Mouse (Mus musculus) adrenal gland, adult 2 months (tissue): ENCODE measurements around the gene Nfib. TPM values are rescaled to one million over a fixed set of nuclear protein-coding genes. Genes with fewer than 3 reads are reported as not detected.

Experiments
- DNase-seq: peaks from one replicate; pipeline ENCODE4 v3.0.0; 2021
- polyA plus RNA-seq: library from polyadenylated mRNA; depleted of rRNA; stranded (reverse); fragments of >200 nt; gene quantifications from 2 replicates; pipeline ENCODE4 v1.2.3, GENCODE M21; 2012
- total RNA-seq, 2 experiments: library from RNA; stranded (reverse); gene quantifications; 2 replicates each; pipeline ENCODE4 v1.2.3; 2021

Gene Nfib
- total and polyA plus RNA-seq, 3 experiments = 19.6 to 86.3 (median 84.1) TPM

DNA sequence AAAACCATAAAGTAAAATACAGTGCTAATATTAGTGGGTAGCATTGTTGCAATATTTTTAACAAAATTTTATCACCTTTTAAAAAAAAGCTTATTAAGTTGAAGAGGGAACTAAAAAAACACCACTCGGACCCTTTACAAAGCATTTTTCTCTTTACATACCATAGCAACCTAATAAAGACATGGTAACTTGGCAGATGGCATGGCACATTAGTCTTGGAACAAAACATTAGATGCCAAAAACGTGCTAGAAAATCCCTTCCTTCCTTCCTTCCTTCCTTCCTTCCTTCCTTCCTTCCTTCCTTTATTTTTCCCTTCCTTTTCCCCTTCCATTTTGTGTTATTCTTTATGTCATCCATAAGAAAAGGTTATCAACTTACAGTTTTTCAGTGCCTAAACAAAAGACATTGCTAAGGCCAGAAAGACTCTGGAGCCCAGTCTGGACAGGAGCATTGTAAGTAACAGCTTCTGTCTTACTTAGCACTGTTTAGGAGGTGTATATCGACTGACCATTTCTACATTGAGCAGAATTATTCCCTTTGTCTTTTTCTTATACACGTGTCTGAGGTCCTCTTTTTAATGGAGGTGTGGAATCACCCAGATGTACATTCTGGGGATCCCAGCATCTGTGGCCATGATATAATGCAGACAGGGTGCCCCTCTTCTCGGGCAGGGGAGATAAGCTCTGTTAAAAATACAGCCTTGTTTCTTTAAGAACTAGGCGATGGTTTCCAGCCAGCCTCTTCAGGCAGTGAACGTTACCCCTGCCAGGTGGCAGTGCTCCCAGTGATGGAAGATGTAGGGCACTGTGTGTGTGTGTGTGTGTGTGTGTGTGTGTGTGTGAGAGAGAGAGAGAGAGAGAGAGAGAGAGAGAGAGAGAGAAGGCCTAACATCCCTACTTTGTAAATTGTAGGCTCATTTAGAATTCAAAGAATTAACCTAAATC is 113.2 kb downstream of the Nfib start:
- DNase-seq = no peak

GRCm38 (mm10) chr4:82589345-82589890 is 116.1 kb downstream of the Nfib start:
- DNase-seq = peak; percentile 46

GRCm38 (mm10) chr4:82588718-82589117 is 116.8 kb downstream of the Nfib start:
- DNase-seq = no peak

DNA sequence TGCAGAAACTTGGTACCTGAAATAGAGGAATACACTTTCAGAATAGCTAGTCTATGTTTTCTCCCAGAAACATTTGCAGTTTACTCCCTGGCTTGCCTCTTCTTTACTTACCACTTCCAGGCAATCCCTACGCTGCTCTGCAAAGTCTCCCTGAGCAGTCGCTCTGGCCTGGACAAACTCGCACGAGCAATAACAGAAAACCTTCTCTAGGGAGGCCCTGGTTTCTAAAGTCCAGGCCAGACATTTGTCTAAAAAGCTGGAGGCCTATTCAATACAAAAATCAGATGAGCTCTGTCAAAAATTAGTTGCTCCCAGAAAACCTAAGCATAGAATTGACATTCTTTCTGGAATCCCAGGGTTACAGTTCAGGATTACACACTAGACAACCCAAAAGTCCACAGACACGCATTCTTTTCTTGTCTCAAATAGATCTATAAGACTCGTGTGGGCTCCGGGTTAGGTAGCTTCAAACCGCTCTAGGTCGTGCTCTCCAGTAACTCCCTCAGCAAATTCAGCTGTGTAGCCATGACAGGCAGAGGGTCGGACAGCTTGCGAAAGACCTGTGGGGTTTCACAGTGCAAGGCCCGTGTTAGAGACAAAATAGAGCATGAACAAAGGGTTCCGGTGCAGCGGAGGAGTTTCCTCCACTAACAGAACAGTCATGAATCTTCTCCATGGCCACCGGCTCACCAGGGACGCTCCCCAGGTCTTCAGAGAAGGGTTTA is 118.2 kb downstream of the Nfib start:
- no peak for DNase-seq

GRCm38 (mm10) chr4:82586637-82587036 is 118.9 kb downstream of the Nfib start:
- DNase-seq = no peak

GRCm38 (mm10) chr4:82585536-82585935 is 120.0 kb downstream of the Nfib start:
- no peak for DNase-seq

- no peak for DNase-seq
These were observed 120.5 kb downstream of the Nfib start for GRCm38 (mm10) chr4:82585056-82585455.

GRCm38 (mm10) chr4:82584548-82584947 is 121.0 kb downstream of the Nfib start:
- no peak for DNase-seq

GRCm38 (mm10) chr4:82573291-82573605 is 132.3 kb downstream of the Nfib start:
- no peak for DNase-seq

- DNase-seq = no peak
These were observed 132.9 kb downstream of the Nfib start for GRCm38 (mm10) chr4:82572410-82573290.

GRCm38 (mm10) chr4:82558816-82559215 is 146.7 kb downstream of the Nfib start:
- DNase-seq = no peak

DNA sequence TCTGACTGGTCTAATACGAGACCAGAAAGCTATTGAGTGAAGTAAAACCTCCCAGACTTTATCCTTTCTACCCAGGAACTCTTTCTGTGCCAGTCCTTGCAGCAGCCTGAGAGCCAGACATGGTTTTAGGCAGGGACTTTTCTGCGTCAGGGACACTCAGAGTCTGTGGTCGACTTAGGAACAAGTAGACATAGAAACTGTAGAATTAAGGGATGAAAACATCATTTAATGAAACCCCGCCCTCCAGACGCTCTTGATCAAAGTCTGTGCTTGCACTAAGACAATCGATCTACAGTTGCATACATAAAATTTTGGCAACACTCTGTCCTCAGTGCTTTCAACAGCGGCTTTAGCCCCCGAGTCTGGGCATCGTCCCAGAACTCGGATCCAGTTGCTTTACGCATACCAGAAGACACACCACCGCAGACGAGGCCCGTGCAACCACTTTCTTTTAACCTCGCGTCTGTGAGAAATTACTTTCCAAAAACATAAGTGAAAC is 149.8 kb downstream of the Nfib start:
- no peak for DNase-seq

- DNase-seq = no peak
These were observed 151.9 kb downstream of the Nfib start for GRCm38 (mm10) chr4:82553658-82554057.

DNA sequence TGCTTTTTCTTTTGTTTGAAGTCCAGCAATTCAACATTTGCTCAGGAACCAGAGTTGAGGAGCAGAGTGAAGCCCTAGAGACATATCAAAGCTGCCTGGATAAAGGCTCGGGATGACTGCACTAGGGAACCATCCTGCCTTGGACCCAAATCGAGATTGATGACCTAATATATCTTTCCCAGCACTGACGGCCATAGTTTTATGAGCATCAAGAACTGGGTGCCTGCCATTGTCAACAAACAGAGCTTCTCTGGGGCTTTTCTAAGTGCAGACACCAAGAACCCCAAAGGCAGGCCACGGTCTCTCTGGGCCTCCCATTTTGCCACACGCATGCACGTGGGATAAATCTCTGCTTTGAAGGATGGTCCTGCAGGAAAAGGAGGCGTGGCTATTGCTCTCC is 153.3 kb downstream of the Nfib start:
- DNase-seq = no peak

- DNase-seq = peak; percentile 50
These were observed 155.7 kb downstream of the Nfib start for GRCm38 (mm10) chr4:82549762-82550380.

- no peak for DNase-seq
These were observed 157.3 kb downstream of the Nfib start for GRCm38 (mm10) chr4:82548247-82548646.

GRCm38 (mm10) chr4:82543936-82544335 is 161.6 kb downstream of the Nfib start:
- DNase-seq = no peak

GRCm38 (mm10) chr4:82543398-82543740 is 162.2 kb downstream of the Nfib start:
- no peak for DNase-seq

DNA sequence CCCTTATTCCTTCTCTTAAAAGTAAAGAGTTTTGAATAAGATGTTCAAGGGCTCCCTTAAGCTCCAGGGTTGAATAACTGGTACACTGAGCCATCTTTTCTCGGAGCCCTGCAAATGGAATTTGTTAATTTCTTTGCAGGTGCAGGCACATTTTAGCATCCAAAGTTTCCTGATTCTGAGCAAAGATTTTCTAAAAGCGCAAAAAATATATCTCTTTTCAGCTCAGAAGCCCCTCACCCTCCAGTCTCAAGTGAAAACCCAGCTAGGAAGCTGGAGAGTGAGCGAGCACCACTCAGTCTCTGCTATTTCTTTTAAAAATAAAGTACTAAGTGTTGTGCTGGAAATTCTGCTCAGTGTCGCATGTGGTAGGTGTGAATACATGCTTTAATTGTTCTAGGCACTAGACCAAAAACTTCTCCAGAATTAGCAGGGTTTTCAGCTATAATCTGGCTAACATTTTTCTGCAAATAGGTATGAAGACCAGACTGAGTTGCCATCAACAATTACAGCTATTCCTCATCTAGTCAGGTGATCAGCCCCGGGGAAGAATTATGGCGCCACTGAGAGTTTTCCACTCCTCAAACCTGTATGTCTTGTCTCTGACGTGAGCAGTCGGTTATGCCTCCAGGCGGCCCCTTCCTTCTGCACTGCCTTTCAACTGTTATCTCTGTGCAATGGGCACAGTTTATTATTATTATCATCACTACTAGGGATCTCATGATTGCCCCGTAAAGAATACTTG is 162.7 kb downstream of the Nfib start:
- no peak for DNase-seq

DNA sequence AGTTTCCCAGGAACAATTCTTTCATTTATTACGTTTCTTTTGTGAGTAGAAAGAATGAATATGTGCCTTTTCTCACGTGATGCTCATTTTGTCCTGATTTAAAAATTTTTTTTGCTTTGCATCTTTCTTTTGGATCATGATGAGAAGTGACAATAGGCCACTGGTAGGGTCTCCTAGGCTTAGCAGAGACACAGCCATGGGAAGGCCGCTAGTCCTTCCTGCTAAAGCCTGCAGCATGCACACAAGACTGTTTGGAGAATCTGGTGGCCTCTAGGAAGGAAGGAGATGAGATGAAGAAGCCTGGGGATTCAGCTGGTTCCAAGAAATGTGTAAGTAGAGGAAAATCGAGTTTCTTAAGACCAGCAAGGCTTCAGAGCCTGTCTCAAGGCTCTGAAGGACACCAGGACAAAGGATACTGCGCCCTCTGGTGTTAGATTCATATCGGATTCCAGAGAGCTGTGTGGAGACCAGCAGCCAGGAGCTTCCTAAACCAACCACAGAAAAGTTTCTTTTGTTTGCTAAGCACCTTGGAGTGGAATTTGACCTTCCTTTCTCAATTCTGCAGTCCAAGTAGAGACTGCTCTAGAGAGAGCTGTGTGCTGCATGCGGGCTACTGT is 163.5 kb downstream of the Nfib start:
- DNase-seq = peak; percentile 82
